ENCODE assay signal across 16 mouse cellular contexts in genomic region chr11:79286305-79286799, GRCm38 (mm10). TPM values are rescaled to one million over a fixed set of nuclear protein-coding genes. Genes with fewer than 3 reads are reported as not detected.
DNase-seq lines count a peak whose midpoint lies in the region; ATAC-seq and TF ChIP-seq lines count a peak whose summit lies in the region.
"Had no signal": no experiment of that assay in that cellular context is flagged by ENCODE, and none has a peak within 500 bp of the region (broad histone marks: within the 10 kb centered on the region; RNA-seq: fewer than 3 reads in every experiment).

No protein-coding gene starts in this region.

- ATAC-seq in heart, embryonic 13.5 days (ENCODE audit: extremely low read depth, insufficient number of reproducible peaks, low FRiP score, low TSS enrichment), result no peak
- ATAC-seq in G1E (ENCODE audit: extremely low read depth, insufficient number of reproducible peaks, low FRiP score, poor library complexity, severe bottlenecking), result peak; percentile 55; the same call in 1 of the 2 replicates
- no peak for ATAC-seq in heart, embryonic 14.5 days (ENCODE audit: insufficient number of reproducible peaks, insufficient read depth, low FRiP score, low read depth)
- no peak for ATAC-seq in liver, postnatal 0 days
- ATAC-seq in forebrain, embryonic 11.5 days (replicated peaks; ENCODE audit: low FRiP score), result no peak
- ATAC-seq in CD4-positive, CD25-positive, alpha-beta regulatory T cell, adult 4 months, result no peak
- ATAC-seq: midbrain, embryonic 15.5 days had no signal

- H3K9me3 ChIP-seq in heart, embryonic 13.5 days, result peaks cover 6% of the 10 kb centered on the region
- H3K9me3 ChIP-seq in G1E (replicated peaks), result no peaks in the 10 kb centered on the region
- H3K9me3 ChIP-seq in heart, embryonic 14.5 days (ENCODE audit: control insufficient read depth, low read length), result peaks cover 2% of the 10 kb centered on the region; the same call in 1 of the 2 replicates
- H3K9me3 ChIP-seq in liver, postnatal 0 days (ENCODE audit: low read length), result no peaks in the 10 kb centered on the region
- H3K9me3 ChIP-seq in forebrain, embryonic 11.5 days (ENCODE audit: control insufficient read depth, low read length), result no peaks in the 10 kb centered on the region
- H3K9me3 ChIP-seq: hindbrain, embryonic 15.5 days; midbrain, embryonic 15.5 days had no signal

- H3K4me3 ChIP-seq in heart, embryonic 13.5 days, result no peak overlapping the region
- peak overlapping the region; percentile 48; the same call in 1 of the 2 replicates for H3K4me3 ChIP-seq in G1E (ENCODE audit: low read depth, low read length)
- no peak overlapping the region for H3K4me3 ChIP-seq in heart, embryonic 14.5 days (ENCODE audit: control insufficient read depth in 1 of 2, insufficient read depth in 1 of 2, low read depth in 1 of 2, low read length in 2 of 2)
- H3K4me3 ChIP-seq in liver, postnatal 0 days (ENCODE audit: low read depth, low read length), result no peak overlapping the region
- H3K4me3 ChIP-seq in forebrain, embryonic 11.5 days (ENCODE audit: low read depth, low read length), result no peak overlapping the region
- H3K4me3 ChIP-seq: hindbrain, embryonic 15.5 days; midbrain, embryonic 15.5 days had no signal

- no peak for TF ChIP-seq CTCF in G1E (IDR thresholded peaks at IDR 0.05; ENCODE audit: low read depth, low read length)
- TF ChIP-seq CTCF in liver, postnatal 0 days (IDR thresholded peaks at IDR 0.05; ENCODE audit: low read depth), result no peak

- no peak overlapping the region for H3K9ac ChIP-seq in heart, embryonic 13.5 days
- H3K9ac ChIP-seq in heart, embryonic 14.5 days (ENCODE audit: low read length), result no peak overlapping the region
- H3K9ac ChIP-seq in liver, postnatal 0 days (replicated peaks), result no peak overlapping the region
- H3K9ac ChIP-seq in forebrain, embryonic 11.5 days (ENCODE audit: low read length), result no peak overlapping the region
- H3K9ac ChIP-seq: hindbrain, embryonic 15.5 days; midbrain, embryonic 15.5 days had no signal

- H3K27ac ChIP-seq in heart, embryonic 13.5 days (replicated peaks), result peak overlapping the region; percentile 51; the same call in 1 of the 2 replicates
- peak overlapping the region; percentile 41 to 59; a peak in 2 of 4 replicates for H3K27ac ChIP-seq in heart, embryonic 14.5 days (replicated peaks in 1 of 2; ENCODE audit: control insufficient read depth in 1 of 2, insufficient read depth in 1 of 2, low read depth in 2 of 2, low read length in 2 of 2)
- peak overlapping the region; percentile 39 for H3K27ac ChIP-seq in liver, postnatal 0 days (ENCODE audit: low read depth)
- no peak overlapping the region for H3K27ac ChIP-seq in forebrain, embryonic 11.5 days (ENCODE audit: low read depth, low read length)
- H3K27ac ChIP-seq: hindbrain, embryonic 15.5 days; midbrain, embryonic 15.5 days had no signal

- H3K4me2 ChIP-seq in heart, embryonic 13.5 days, result no peak overlapping the region
- no peak overlapping the region for H3K4me2 ChIP-seq in heart, embryonic 14.5 days (ENCODE audit: low read length)
- no peak overlapping the region for H3K4me2 ChIP-seq in liver, postnatal 0 days (ENCODE audit: low read depth, low read length)
- no peak overlapping the region for H3K4me2 ChIP-seq in forebrain, embryonic 11.5 days (ENCODE audit: low read depth, low read length, severe bottlenecking)
- H3K4me2 ChIP-seq: hindbrain, embryonic 15.5 days; midbrain, embryonic 15.5 days had no signal

- intact Hi-C loops in heart, postnatal 25 days (cut with DNase I), result no loop called here

- WGBS in heart, embryonic 13.5 days, result 28% methylated on average over 9 of the region's 9 CpGs
- WGBS in heart, embryonic 14.5 days, result 26% methylated on average over 9 of the region's 9 CpGs
- 8% methylated on average over 9 of the region's 9 CpGs for WGBS in liver, postnatal 0 days (ENCODE audit: insufficient replicate concordance)
- WGBS in forebrain, embryonic 11.5 days, result 82% methylated on average over 9 of the region's 9 CpGs

- DNase-seq in heart, postnatal 25 days (ENCODE audit: low spot score), result no peak
- DNase-seq in G1E (ENCODE audit: low spot score), result no peak
- no peak for DNase-seq in liver, postnatal 0 days
- DNase-seq in forebrain, embryonic 11.5 days (ENCODE audit: low spot score), result no peak
- no peak for DNase-seq in spleen, postnatal 4 days (ENCODE audit: low spot score in 2 of 2)
- DNase-seq: cerebellum, postnatal 14 days; gastrocnemius, postnatal 10 days; kidney, postnatal 36 days had no signal

- H3K4me1 ChIP-seq in heart, embryonic 13.5 days, result peaks cover 47% of the 10 kb centered on the region
- H3K4me1 ChIP-seq in G1E (ENCODE audit: insufficient read depth, low read depth, low read length), result peaks cover 42% of the 10 kb centered on the region
- peaks cover 19 to 28% of the 10 kb centered on the region in 2 experiments for H3K4me1 ChIP-seq in heart, embryonic 14.5 days (ENCODE audit: control insufficient read depth in 2 of 2, insufficient read depth in 2 of 2, low read length in 2 of 2)
- H3K4me1 ChIP-seq in liver, postnatal 0 days (ENCODE audit: insufficient read depth), result peaks cover 41% of the 10 kb centered on the region
- no peaks in the 10 kb centered on the region for H3K4me1 ChIP-seq in forebrain, embryonic 11.5 days (replicated peaks; ENCODE audit: control insufficient read depth, insufficient read depth, low read length)
- H3K4me1 ChIP-seq: hindbrain, embryonic 15.5 days; midbrain, embryonic 15.5 days had no signal

- H3K36me3 ChIP-seq in heart, embryonic 13.5 days, result no peaks in the 10 kb centered on the region
- H3K36me3 ChIP-seq in G1E (replicated peaks), result no peaks in the 10 kb centered on the region
- no peaks in the 10 kb centered on the region for H3K36me3 ChIP-seq in heart, embryonic 14.5 days (ENCODE audit: control insufficient read depth, insufficient read depth, low read length)
- H3K36me3 ChIP-seq in liver, postnatal 0 days (replicated peaks; ENCODE audit: insufficient read depth, low read length), result no peaks in the 10 kb centered on the region
- no peaks in the 10 kb centered on the region for H3K36me3 ChIP-seq in forebrain, embryonic 11.5 days (ENCODE audit: control insufficient read depth, insufficient read depth, low read length)
- H3K36me3 ChIP-seq: hindbrain, embryonic 15.5 days; midbrain, embryonic 15.5 days had no signal

- TF ChIP-seq EP300 in liver, postnatal 0 days (IDR thresholded peaks at IDR 0.05; ENCODE audit: low read depth), result no peak

- H3K27me3 ChIP-seq in heart, embryonic 13.5 days (replicated peaks), result no peaks in the 10 kb centered on the region
- peaks cover 4% of the 10 kb centered on the region; the same call in 1 of the 2 replicates for H3K27me3 ChIP-seq in G1E (ENCODE audit: insufficient read depth, low read length)
- no peaks in the 10 kb centered on the region for H3K27me3 ChIP-seq in heart, embryonic 14.5 days (ENCODE audit: control insufficient read depth, insufficient read depth, low read length)
- no peaks in the 10 kb centered on the region for H3K27me3 ChIP-seq in liver, postnatal 0 days (ENCODE audit: insufficient read depth, low read length)
- H3K27me3 ChIP-seq in forebrain, embryonic 11.5 days (ENCODE audit: control insufficient read depth, insufficient read depth, low read length), result no peaks in the 10 kb centered on the region
- H3K27me3 ChIP-seq: hindbrain, embryonic 15.5 days; midbrain, embryonic 15.5 days had no signal

RNA-seq across cellular contexts. Expression of gene Gm9964, which starts 10.4 kb away (rescaled TPM):
- polyA plus RNA-seq in heart, embryonic 13.5 days (2015; fragmentation: Nextera tagmentation; extraction: Ambion mirVana), result not detected in 2 replicates
- total RNA-seq in heart, postnatal 25 days (2021), result not detected
- total RNA-seq in G1E (2014; fragmentation: Nextera tagmentation), result not detected in 2 replicates
- total RNA-seq in G1E (2017), result 0.16 TPM in 1 of 2 replicates, not detected in the other
- polyA plus RNA-seq in G1E (2012), result not detected in 2 replicates
- not detected in 2 replicates for polyA plus RNA-seq in heart, embryonic 14.5 days (2014; fragmentation: Nextera tagmentation; extraction: Ambion mirVana)
- not detected in 2 replicates for polyA plus RNA-seq in liver, postnatal 0 days (2015; fragmentation: Nextera tagmentation; extraction: Ambion mirVana)
- 0.40 TPM in 1 of 2 replicates, not detected in the other for polyA plus RNA-seq in forebrain, embryonic 11.5 days (2014; fragmentation: Nextera tagmentation; extraction: Ambion mirVana)
- polyA plus RNA-seq in CD4-positive, CD25-positive, alpha-beta regulatory T cell, adult 4 months (2017; shearing (Covaris generic)), result not detected
- total RNA-seq: gastrocnemius, postnatal 10 days; neutrophil, adult 5-6 weeks had no signal
- polyA plus RNA-seq: brain, embryonic 14.5 days; hindbrain, embryonic 15.5 days; midbrain, embryonic 15.5 days; small intestine, adult 2 months had no signal

RNA-seq across cellular contexts. Expression of gene Wsb1, which starts 31.9 kb away (rescaled TPM):
- 145 and 149 TPM in 2 replicates for polyA plus RNA-seq in heart, embryonic 13.5 days (2015; fragmentation: Nextera tagmentation; extraction: Ambion mirVana)
- total RNA-seq in heart, postnatal 25 days (2021), result 10 to 100 TPM; 13.4 to 17.8 TPM
- total RNA-seq in G1E (2014; fragmentation: Nextera tagmentation) (284 and 345 TPM in 2 replicates), G1E (2017) (148 and 158 TPM in 2 replicates)
- polyA plus RNA-seq in G1E (2012), result 66.7 and 80.0 TPM in 2 replicates
- polyA plus RNA-seq in heart, embryonic 14.5 days (2014; fragmentation: Nextera tagmentation; extraction: Ambion mirVana), result 168 and 169 TPM in 2 replicates
- polyA plus RNA-seq in liver, postnatal 0 days (2015; fragmentation: Nextera tagmentation; extraction: Ambion mirVana), result 23.3 and 26.3 TPM in 2 replicates
- polyA plus RNA-seq in forebrain, embryonic 11.5 days (2014; fragmentation: Nextera tagmentation; extraction: Ambion mirVana), result 355 and 371 TPM in 2 replicates
- polyA plus RNA-seq in CD4-positive, CD25-positive, alpha-beta regulatory T cell, adult 4 months (2017; shearing (Covaris generic)), result 10 to 100 TPM; 79.7 to 89.4 TPM

RNA-seq across cellular contexts. Expression of gene Nf1, which starts 53.1 kb away (rescaled TPM):
- 4.6 and 5.3 TPM in 2 replicates for polyA plus RNA-seq in heart, embryonic 13.5 days (2015; fragmentation: Nextera tagmentation; extraction: Ambion mirVana)
- total RNA-seq in heart, postnatal 25 days (2021), result 10 to 100 TPM; 27.1 to 30.0 TPM
- total RNA-seq in G1E (2014; fragmentation: Nextera tagmentation) (78.0 and 84.6 TPM in 2 replicates), G1E (2017) (25.7 and 27.0 TPM in 2 replicates)
- 7.1 and 7.8 TPM in 2 replicates for polyA plus RNA-seq in G1E (2012)
- 6.2 and 7.7 TPM in 2 replicates for polyA plus RNA-seq in heart, embryonic 14.5 days (2014; fragmentation: Nextera tagmentation; extraction: Ambion mirVana)
- 2.7 and 2.8 TPM in 2 replicates for polyA plus RNA-seq in liver, postnatal 0 days (2015; fragmentation: Nextera tagmentation; extraction: Ambion mirVana)
- polyA plus RNA-seq in forebrain, embryonic 11.5 days (2014; fragmentation: Nextera tagmentation; extraction: Ambion mirVana), result 10.1 and 10.4 TPM in 2 replicates
- polyA plus RNA-seq in CD4-positive, CD25-positive, alpha-beta regulatory T cell, adult 4 months (2017; shearing (Covaris generic)), result 1 to 10 TPM; 1.6 to 2.5 TPM
